Mouse (Mus musculus): Measurements from ENCODE around the gene Kiss1r. TPM values are rescaled to one million over a fixed set of nuclear protein-coding genes. Genes with fewer than 3 reads are reported as not detected.

Gene Kiss1r
- polyA plus RNA-seq, 1 experiment from 2014 or later: 1.2 TPM

GRCm38 (mm10) chr10:79907415-79907814 lies 9.4 kb upstream of the Kiss1r start:
- H3K27ac ChIP-seq: no peak overlapping the region
- H3K36me3 ChIP-seq: peaks cover 62% of the 10 kb centered on the region
- 94% methylated on average over 10 of the region's 10 CpGs for WGBS
- no peak for ATAC-seq (ENCODE audit: low FRiP score)
- H3K9me3 ChIP-seq (replicated peaks): no peaks in the 10 kb centered on the region
- 0 out of 2 replicates have a peak overlapping the region, but pooled peaks have one; percentile 32 for H3K9ac ChIP-seq
- 0 out of 2 replicates have a peak overlapping the region, but pooled peaks have one; percentile 46 for H3K4me2 ChIP-seq (replicated peaks)
- peak overlapping the region; percentile 55; the same call in 1 of the 2 replicates for H3K4me3 ChIP-seq
- H3K4me1 ChIP-seq: peaks cover 11% of the 10 kb centered on the region
- peaks cover 9% of the 10 kb centered on the region for H3K27me3 ChIP-seq

GRCm38 (mm10) chr10:79908167-79909091 lies 8.3 kb upstream of the Kiss1r start, which contains the start of gene Med16:
Med16 (minus strand) TSS chr10:79908923.
- Histone ChIP-seq H3K4me2 (replicated peaks) (peak within 1 kb of the TSS; percentile 46), H3K4me3 (peak within 1 kb of the TSS; percentile 55), H3K27ac (peak within 1 kb of the TSS; percentile 96), H3K36me3 (peaks cover 59% of the 10 kb centered on the region), H3K27me3 (no peaks in the 10 kb centered on the region), H3K9me3 (replicated peaks) (no peaks in the 10 kb centered on the region), H3K4me1 (peaks cover 11% of the 10 kb centered on the region), H3K9ac (peak within 1 kb of the TSS; percentile 78)
- peak; percentile 92 for ATAC-seq (ENCODE audit: low FRiP score)
- 1% methylated on average over 52 of the region's 52 CpGs for WGBS

- ATAC-seq (ENCODE audit: low FRiP score): peak; percentile 54
- no peaks in the 10 kb centered on the region for H3K9me3 ChIP-seq (replicated peaks)
- no peaks in the 10 kb centered on the region for H3K27me3 ChIP-seq
- peak overlapping the region; percentile 27 for H3K9ac ChIP-seq
- H3K4me2 ChIP-seq (replicated peaks): peak overlapping the region; percentile 46
- peaks cover 53% of the 10 kb centered on the region for H3K36me3 ChIP-seq
- 24% methylated on average over 14 of the region's 14 CpGs for WGBS
- H3K4me1 ChIP-seq: peaks cover 13% of the 10 kb centered on the region
- H3K27ac ChIP-seq: peak overlapping the region; percentile 96
- H3K4me3 ChIP-seq: peak overlapping the region; percentile 55; the same call in 1 of the 2 replicates
Measured at GRCm38 (mm10) chr10:79909092-79909922, 7.5 kb upstream of the Kiss1r start.

- no peaks in the 10 kb centered on the region for H3K9me3 ChIP-seq (replicated peaks)
- no peak within 1 kb of the TSS for H3K9ac ChIP-seq
- WGBS: 96% methylated on average over 4 of the region's 4 CpGs
- H3K27ac ChIP-seq: peak within 1 kb of the TSS; percentile 77; the same call in 1 of the 2 replicates
- no peak within 1 kb of the TSS for H3K4me2 ChIP-seq (replicated peaks)
- peaks cover 26% of the 10 kb centered on the region for H3K4me1 ChIP-seq
- no peak within 1 kb of the TSS for H3K4me3 ChIP-seq
- H3K27me3 ChIP-seq: no peaks in the 10 kb centered on the region
- peaks cover 44% of the 10 kb centered on the region for H3K36me3 ChIP-seq
- ATAC-seq (ENCODE audit: low FRiP score): no peak
Measured at GRCm38 (mm10) chr10:79910556-79910955, 6.2 kb upstream of the Kiss1r start, which contains the start of gene Gm26602. Gm26602 (plus strand) TSS chr10:79910856.

GRCm38 (mm10) chr10:79912412-79912811 lies 4.4 kb upstream of the Kiss1r start:
- no peak overlapping the region for H3K4me2 ChIP-seq (replicated peaks)
- 69% methylated on average over 20 of the region's 20 CpGs for WGBS
- no peak overlapping the region for H3K4me3 ChIP-seq
- H3K9ac ChIP-seq: no peak overlapping the region
- H3K27ac ChIP-seq: no peak overlapping the region
- no peak for ATAC-seq (ENCODE audit: low FRiP score)
- H3K36me3 ChIP-seq: peaks cover 27% of the 10 kb centered on the region
- peaks cover 37% of the 10 kb centered on the region for H3K4me1 ChIP-seq
- no peaks in the 10 kb centered on the region for H3K9me3 ChIP-seq (replicated peaks)
- peaks cover 4% of the 10 kb centered on the region for H3K27me3 ChIP-seq

- H3K4me2 ChIP-seq (replicated peaks): peak overlapping the region; percentile 98; the same call in 1 of the 2 replicates
- no peaks in the 10 kb centered on the region; the same call in 1 of the 2 replicates for H3K9me3 ChIP-seq (replicated peaks)
- ATAC-seq (ENCODE audit: low FRiP score): no peak
- H3K9ac ChIP-seq: peak overlapping the region; percentile 45; the same call in 1 of the 2 replicates
- no peak overlapping the region for H3K27ac ChIP-seq
- no peak overlapping the region for H3K4me3 ChIP-seq
- H3K27me3 ChIP-seq: peaks cover 23% of the 10 kb centered on the region
- 69% methylated on average over 11 of the region's 11 CpGs for WGBS
- peaks cover 43% of the 10 kb centered on the region for H3K4me1 ChIP-seq
- H3K36me3 ChIP-seq: peaks cover 27% of the 10 kb centered on the region
Measured at GRCm38 (mm10) chr10:79914131-79914947, 2.4 kb upstream of the Kiss1r start.

- Histone ChIP-seq H3K36me3 (peaks cover 27% of the 10 kb centered on the region), H3K27me3 (peaks cover 30% of the 10 kb centered on the region), H3K4me1 (peaks cover 47% of the 10 kb centered on the region), H3K4me2 (replicated peaks) (peak overlapping the region; percentile 98), H3K9ac (peak overlapping the region; percentile 45; the same call in 1 of the 2 replicates), H3K9me3 (replicated peaks) (no peaks in the 10 kb centered on the region; the same call in 1 of the 2 replicates), H3K27ac (no peak overlapping the region), H3K4me3 (no peak overlapping the region)
- ATAC-seq (ENCODE audit: low FRiP score): no peak
- 82% methylated on average over 7 of the region's 7 CpGs for WGBS
Measured at GRCm38 (mm10) chr10:79914948-79915596, 1.7 kb upstream of the Kiss1r start.

GRCm38 (mm10) chr10:79916081-79916480 lies 690 bp upstream of the Kiss1r start:
- Histone ChIP-seq H3K9ac (peak overlapping the region; percentile 97), H3K27me3 (peaks cover 40% of the 10 kb centered on the region), H3K4me2 (replicated peaks) (peak overlapping the region; percentile 98), H3K36me3 (peaks cover 19% of the 10 kb centered on the region), H3K27ac (peak overlapping the region; percentile 79; the same call in 1 of the 2 replicates), H3K9me3 (replicated peaks) (no peaks in the 10 kb centered on the region; the same call in 1 of the 2 replicates), H3K4me3 (peak overlapping the region; percentile 75), H3K4me1 (peaks cover 57% of the 10 kb centered on the region)
- 14% methylated on average over 7 of the region's 8 CpGs for WGBS
- ATAC-seq (ENCODE audit: low FRiP score): no peak

GRCm38 (mm10) chr10:79917532-79918100 lies 845 bp downstream of the Kiss1r start:
- peaks cover 64% of the 10 kb centered on the region for H3K4me1 ChIP-seq
- ATAC-seq (ENCODE audit: low FRiP score): no peak
- H3K27ac ChIP-seq: no peak overlapping the region
- peaks cover 56% of the 10 kb centered on the region for H3K27me3 ChIP-seq
- peaks cover 5% of the 10 kb centered on the region; the same call in 1 of the 2 replicates for H3K36me3 ChIP-seq
- H3K9ac ChIP-seq: peak overlapping the region; percentile 97; the same call in 1 of the 2 replicates
- H3K4me2 ChIP-seq (replicated peaks): peak overlapping the region; percentile 98
- no peaks in the 10 kb centered on the region; the same call in 1 of the 2 replicates for H3K9me3 ChIP-seq (replicated peaks)
- WGBS: 69% methylated on average over 5 of the region's 5 CpGs
- H3K4me3 ChIP-seq: peak overlapping the region; percentile 75

GRCm38 (mm10) chr10:79918231-79919078 lies 1.7 kb downstream of the Kiss1r start:
- no peak for ATAC-seq (ENCODE audit: low FRiP score)
- peaks cover 64% of the 10 kb centered on the region for H3K4me1 ChIP-seq
- H3K4me2 ChIP-seq (replicated peaks): peak overlapping the region; percentile 16; the same call in 1 of the 2 replicates
- WGBS: 5% methylated on average over 34 of the region's 35 CpGs
- no peaks in the 10 kb centered on the region; the same call in 1 of the 2 replicates for H3K9me3 ChIP-seq (replicated peaks)
- H3K4me3 ChIP-seq: peak overlapping the region; percentile 7; the same call in 1 of the 2 replicates
- H3K36me3 ChIP-seq: no peaks in the 10 kb centered on the region
- 0 out of 2 replicates have a peak overlapping the region, but pooled peaks have one; percentile 18 for H3K9ac ChIP-seq
- no peak overlapping the region for H3K27ac ChIP-seq
- peaks cover 64% of the 10 kb centered on the region for H3K27me3 ChIP-seq
